Mouse (Mus musculus): Measurements from ENCODE around the gene H2-M5. TPM values are rescaled to one million over a fixed set of nuclear protein-coding genes. Genes with fewer than 3 reads are reported as not detected.

Gene H2-M5
- polyA plus RNA-seq, 1 experiment from 2014 or later = 2.4 TPM

DNA sequence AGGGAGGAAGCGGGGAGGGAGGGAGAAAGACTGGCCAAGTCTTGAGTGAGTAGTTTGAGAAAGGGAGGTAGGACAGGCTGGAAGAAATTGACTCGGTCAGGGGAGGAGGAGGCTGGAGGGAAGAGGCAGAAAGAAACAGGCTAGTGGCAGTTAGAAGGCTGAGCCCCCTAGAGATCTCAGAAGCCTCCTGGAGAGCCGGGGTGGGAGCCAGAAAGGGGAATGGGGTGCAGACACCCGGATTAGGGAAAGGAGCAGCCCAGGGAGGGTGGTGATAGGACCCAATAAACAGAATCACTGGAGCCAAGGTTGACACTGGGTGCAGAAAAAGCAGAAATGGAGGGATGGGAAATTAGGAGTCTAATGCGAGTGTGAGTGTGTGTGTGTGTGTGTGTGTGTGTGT, 45.6 kb downstream of the H2-M5 start:
- ATAC-seq = no peak
- no peak overlapping the region; the same call in 1 of the 2 replicates for H3K4me3 ChIP-seq (ENCODE audit: low read length)
- H3K27me3 ChIP-seq (replicated peaks; ENCODE audit: control insufficient read depth, insufficient read depth, low read length) = peaks cover 30% of the 10 kb centered on the region
- H3K4me1 ChIP-seq (ENCODE audit: control insufficient read depth, insufficient read depth, low read depth, low read length) = peaks cover 22% of the 10 kb centered on the region
- H3K27ac ChIP-seq (ENCODE audit: low read depth, low read length) = no peak overlapping the region
- 22% methylated on average over 5 of the region's 5 CpGs for WGBS
- peaks cover 5% of the 10 kb centered on the region; the same call in 1 of the 2 replicates for H3K36me3 ChIP-seq (ENCODE audit: control insufficient read depth, insufficient read depth, low read length)
- peak overlapping the region; percentile 82 for H3K4me2 ChIP-seq (ENCODE audit: low read length)
- no peaks in the 10 kb centered on the region for H3K9me3 ChIP-seq (ENCODE audit: control insufficient read depth, low read length)
- H3K9ac ChIP-seq (ENCODE audit: low read depth, low read length) = no peak overlapping the region

DNA sequence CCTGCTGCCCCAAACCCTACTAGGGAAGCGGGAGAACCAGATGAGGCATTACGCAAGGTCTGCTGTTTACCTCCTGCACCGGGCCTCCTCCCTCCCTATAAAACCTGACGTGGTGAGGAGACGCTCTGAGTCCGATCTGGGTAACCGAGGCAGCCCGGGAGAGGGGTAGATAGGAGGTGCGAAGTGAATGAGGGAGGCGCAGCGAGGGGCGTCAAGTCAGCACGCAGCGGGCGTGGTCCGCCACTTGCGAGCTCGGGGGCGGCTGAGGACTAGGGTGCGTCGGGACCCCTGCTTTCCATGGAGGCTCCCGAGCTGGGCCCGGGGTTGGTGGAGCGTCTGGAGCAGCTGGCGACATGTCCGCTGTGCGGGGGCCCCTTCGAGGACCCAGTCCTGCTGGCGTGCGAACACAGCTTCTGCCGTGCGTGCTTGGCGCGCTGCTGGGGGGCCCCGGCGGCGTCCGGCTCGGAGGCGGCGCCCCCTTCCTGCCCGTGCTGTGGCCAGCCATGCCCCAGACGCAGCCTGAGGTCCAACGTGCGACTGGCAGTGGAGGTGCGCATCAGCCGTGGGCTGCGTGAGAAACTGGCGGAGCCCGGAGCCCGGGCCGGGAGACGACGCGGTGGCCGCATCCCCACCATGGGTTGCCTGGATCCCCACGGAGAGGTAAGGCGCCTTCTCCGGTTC, 46.4 kb downstream of the H2-M5 start, which contains the start of gene Rnf39:
Gene Rnf39, plus strand, starts transcription at position 128 of the 681 bp plus-strand sequence.
- H3K27ac ChIP-seq (ENCODE audit: low read depth, low read length) = no peak within 1 kb of the TSS
- H3K27me3 ChIP-seq (replicated peaks; ENCODE audit: control insufficient read depth, insufficient read depth, low read length) = peaks cover 30% of the 10 kb centered on the region
- ATAC-seq = 0 out of 2 replicates have a peak, but pooled peaks have one; percentile 1
- no peaks in the 10 kb centered on the region for H3K9me3 ChIP-seq (ENCODE audit: control insufficient read depth, low read length)
- H3K4me2 ChIP-seq (ENCODE audit: low read length) = peak within 1 kb of the TSS; percentile 82
- H3K4me1 ChIP-seq (ENCODE audit: control insufficient read depth, insufficient read depth, low read depth, low read length) = peaks cover 22% of the 10 kb centered on the region
- WGBS = 4% methylated on average over 50 of the region's 59 CpGs
- peak within 1 kb of the TSS; percentile 68 for H3K9ac ChIP-seq (ENCODE audit: low read depth, low read length)
- H3K36me3 ChIP-seq (ENCODE audit: control insufficient read depth, insufficient read depth, low read length) = no peaks in the 10 kb centered on the region
- H3K4me3 ChIP-seq (ENCODE audit: low read length) = peak within 1 kb of the TSS; percentile 48

DNA sequence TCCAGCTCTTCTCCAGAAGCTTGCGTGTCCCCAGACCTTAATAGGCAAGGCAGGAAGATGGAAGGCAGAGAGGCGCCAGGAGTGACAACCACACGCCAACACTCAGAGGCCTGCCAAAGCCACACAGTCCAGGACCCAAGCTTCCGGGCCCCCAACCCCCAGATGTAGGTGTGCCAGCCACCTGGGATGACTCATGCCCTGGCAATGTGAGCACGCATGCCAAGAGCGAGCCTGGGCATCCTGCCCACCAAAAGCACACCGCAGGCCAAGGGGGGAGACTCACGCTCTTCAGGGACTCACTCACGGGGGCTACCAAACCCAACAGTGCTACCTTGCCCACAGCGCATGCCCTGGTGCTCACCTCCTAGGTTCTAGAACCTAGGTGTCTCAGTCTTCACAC, 46.9 kb downstream of the H2-M5 start:
- H3K4me2 ChIP-seq (ENCODE audit: low read length) = peak overlapping the region; percentile 82
- peak overlapping the region; percentile 48 for H3K4me3 ChIP-seq (ENCODE audit: low read length)
- no peak overlapping the region for H3K9ac ChIP-seq (ENCODE audit: low read depth, low read length)
- H3K36me3 ChIP-seq (ENCODE audit: control insufficient read depth, insufficient read depth, low read length) = no peaks in the 10 kb centered on the region
- H3K9me3 ChIP-seq (ENCODE audit: control insufficient read depth, low read length) = no peaks in the 10 kb centered on the region
- H3K27ac ChIP-seq (ENCODE audit: low read depth, low read length) = no peak overlapping the region
- H3K4me1 ChIP-seq (ENCODE audit: control insufficient read depth, insufficient read depth, low read depth, low read length) = peaks cover 19% of the 10 kb centered on the region
- peaks cover 30% of the 10 kb centered on the region for H3K27me3 ChIP-seq (replicated peaks; ENCODE audit: control insufficient read depth, insufficient read depth, low read length)
- no peak for ATAC-seq
- 46% methylated on average over 9 of the region's 10 CpGs for WGBS

DNA sequence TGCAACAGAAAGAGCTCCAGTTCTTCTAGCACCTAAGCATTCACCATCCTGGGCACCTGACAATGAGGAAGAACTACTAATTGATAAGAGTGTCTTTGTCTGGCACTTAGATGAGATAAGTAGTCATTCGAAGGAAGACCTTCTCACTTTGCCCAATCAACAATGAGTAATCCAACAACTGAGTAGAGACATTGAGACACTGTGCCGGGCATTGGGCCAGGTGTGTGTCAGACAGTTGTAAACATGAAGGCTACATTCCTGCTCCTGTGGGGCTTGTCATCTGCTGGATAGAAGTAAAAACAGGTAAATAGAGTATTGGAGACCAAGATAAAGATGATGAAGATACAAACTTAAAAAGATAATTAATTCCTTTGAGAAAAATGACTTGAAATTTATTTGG, 51.3 kb downstream of the H2-M5 start:
- peaks cover 14% of the 10 kb centered on the region for H3K27me3 ChIP-seq (replicated peaks; ENCODE audit: control insufficient read depth, insufficient read depth, low read length)
- no peak overlapping the region for H3K4me2 ChIP-seq (ENCODE audit: low read length)
- peaks cover 6% of the 10 kb centered on the region for H3K4me1 ChIP-seq (ENCODE audit: control insufficient read depth, insufficient read depth, low read depth, low read length)
- H3K27ac ChIP-seq (ENCODE audit: low read depth, low read length) = no peak overlapping the region
- no peaks in the 10 kb centered on the region for H3K9me3 ChIP-seq (ENCODE audit: control insufficient read depth, low read length)
- no peak overlapping the region for H3K9ac ChIP-seq (ENCODE audit: low read depth, low read length)
- 91% methylated on average over 2 of the region's 2 CpGs for WGBS
- no peaks in the 10 kb centered on the region for H3K36me3 ChIP-seq (ENCODE audit: control insufficient read depth, insufficient read depth, low read length)
- no peak for ATAC-seq
- no peak overlapping the region for H3K4me3 ChIP-seq (ENCODE audit: low read length)

Other genes with a start within 250 kb of the H2-M5 start
- gene H2-M10.5, start 216.6 kb downstream of the H2-M5 start, polyA plus RNA-seq (2015; fragmentation: Nextera tagmentation; extraction: Ambion mirVana) = not detected in 2 replicates
- gene H2-M10.6, start 177.4 kb downstream of the H2-M5 start, polyA plus RNA-seq (2015; fragmentation: Nextera tagmentation; extraction: Ambion mirVana) = not detected in 2 replicates
- 49.5 and 53.8 TPM in 2 replicates for gene Trim26, start 152.4 kb downstream of the H2-M5 start, polyA plus RNA-seq (2015; fragmentation: Nextera tagmentation; extraction: Ambion mirVana)
- 0.90 and 1.1 TPM in 2 replicates for gene Trim15, start 122.3 kb downstream of the H2-M5 start, polyA plus RNA-seq (2015; fragmentation: Nextera tagmentation; extraction: Ambion mirVana)
- gene Trim10, start 120.0 kb downstream of the H2-M5 start, polyA plus RNA-seq (2015; fragmentation: Nextera tagmentation; extraction: Ambion mirVana) = 0.78 and 1.2 TPM in 2 replicates
- 0.08 TPM in 1 of 2 replicates, not detected in the other for gene Trim40, start 99.4 kb downstream of the H2-M5 start, polyA plus RNA-seq (2015; fragmentation: Nextera tagmentation; extraction: Ambion mirVana)
- not detected in 2 replicates for gene Trim31, start 91.4 kb downstream of the H2-M5 start, polyA plus RNA-seq (2015; fragmentation: Nextera tagmentation; extraction: Ambion mirVana)
- 1.6 and 2.6 TPM in 2 replicates for gene Rnf39, start 46.6 kb downstream of the H2-M5 start, polyA plus RNA-seq (2015; fragmentation: Nextera tagmentation; extraction: Ambion mirVana)
- gene Ppp1r11, start 37.8 kb downstream of the H2-M5 start, polyA plus RNA-seq (2015; fragmentation: Nextera tagmentation; extraction: Ambion mirVana) = 156 and 165 TPM in 2 replicates
- gene Znrd1, start 31.0 kb downstream of the H2-M5 start, polyA plus RNA-seq (2015; fragmentation: Nextera tagmentation; extraction: Ambion mirVana) = 48.8 and 51.7 TPM in 2 replicates
- 4.5 and 5.6 TPM in 2 replicates for gene Znrd1as, start 30.9 kb downstream of the H2-M5 start, polyA plus RNA-seq (2015; fragmentation: Nextera tagmentation; extraction: Ambion mirVana)
- gene 2410137M14Rik, start 8.3 kb downstream of the H2-M5 start, polyA plus RNA-seq (2015; fragmentation: Nextera tagmentation; extraction: Ambion mirVana) = 0.36 and 0.50 TPM in 2 replicates
- 206 and 224 TPM in 2 replicates for gene Zfp57, start 11.6 kb upstream of the H2-M5 start, polyA plus RNA-seq (2015; fragmentation: Nextera tagmentation; extraction: Ambion mirVana)
- gene Mog, start 33.9 kb upstream of the H2-M5 start, polyA plus RNA-seq (2015; fragmentation: Nextera tagmentation; extraction: Ambion mirVana) = 1.6 and 1.9 TPM in 2 replicates
- 82.9 and 85.5 TPM in 2 replicates for gene Gabbr1, start 56.4 kb upstream of the H2-M5 start, polyA plus RNA-seq (2015; fragmentation: Nextera tagmentation; extraction: Ambion mirVana)
- 0.09 TPM in 1 of 2 replicates, not detected in the other for gene Olfr90, start 99.0 kb upstream of the H2-M5 start, polyA plus RNA-seq (2015; fragmentation: Nextera tagmentation; extraction: Ambion mirVana)
- not detected in 2 replicates for gene Olfr91, start 108.7 kb upstream of the H2-M5 start, polyA plus RNA-seq (2015; fragmentation: Nextera tagmentation; extraction: Ambion mirVana)
- gene Olfr92, start 130.6 kb upstream of the H2-M5 start, polyA plus RNA-seq (2015; fragmentation: Nextera tagmentation; extraction: Ambion mirVana) = not detected in 2 replicates
- not detected in 2 replicates for gene Olfr93, start 172.0 kb upstream of the H2-M5 start, polyA plus RNA-seq (2015; fragmentation: Nextera tagmentation; extraction: Ambion mirVana)
- gene Ubd, start 204.4 kb upstream of the H2-M5 start, polyA plus RNA-seq (2015; fragmentation: Nextera tagmentation; extraction: Ambion mirVana) = not detected in 2 replicates
- 0.20 TPM in 1 of 2 replicates, not detected in the other for gene Olfr94, start 211.5 kb upstream of the H2-M5 start, polyA plus RNA-seq (2015; fragmentation: Nextera tagmentation; extraction: Ambion mirVana)
- gene Olfr95, start 223.6 kb upstream of the H2-M5 start, polyA plus RNA-seq (2015; fragmentation: Nextera tagmentation; extraction: Ambion mirVana) = not detected in 2 replicates
- not detected in 2 replicates for gene Olfr96, start 230.6 kb upstream of the H2-M5 start, polyA plus RNA-seq (2015; fragmentation: Nextera tagmentation; extraction: Ambion mirVana)
- not detected in 2 replicates for gene Olfr97, start 247.8 kb upstream of the H2-M5 start, polyA plus RNA-seq (2015; fragmentation: Nextera tagmentation; extraction: Ambion mirVana)